Mouse (Mus musculus) hindbrain, embryonic 10.5 days (tissue): ENCODE results near the gene Ifitm10. TPM values are rescaled to one million over a fixed set of nuclear protein-coding genes. Genes with fewer than 3 reads are reported as not detected.

ENCODE experiments used
- DNase-seq: peaks from one replicate; pipeline ENCODE4 v3.0.0-alpha.2; 2017; ENCODE audit warnings: low spot score
- H3K27ac ChIP-seq: fragments of 300-500 bp; sonication (generic); 2 replicates; pipeline ENCODE4 v1.5.1; 2016; ENCODE audit warnings: mild to moderate bottlenecking, moderate library complexity
- H3K27me3 ChIP-seq: fragments of 300-500 bp; sonication (generic); 2 replicates; pipeline ENCODE4 v1.6.1; 2016; ENCODE audit warnings: mild to moderate bottlenecking; ENCODE audit not compliant: poor library complexity, insufficient read depth, severe bottlenecking
- H3K36me3 ChIP-seq: fragments of 300-500 bp; sonication (generic); 2 replicates; pipeline ENCODE4 v1.6.1; 2016; ENCODE audit warnings: mild to moderate bottlenecking, moderate library complexity
- H3K4me1 ChIP-seq: fragments of 300-500 bp; sonication (generic); replicated peaks from 2 replicates; pipeline ENCODE4 v1.6.1; 2016; ENCODE audit warnings: mild to moderate bottlenecking
- H3K4me3 ChIP-seq: fragments of 300-500 bp; sonication (generic); 2 replicates; pipeline ENCODE4 v1.5.1; 2016; ENCODE audit warnings: mild to moderate bottlenecking, moderate library complexity
- H3K9me3 ChIP-seq: fragments of 300-500 bp; sonication (generic); 2 replicates; pipeline ENCODE4 v1.6.1; 2016; ENCODE audit warnings: mild to moderate bottlenecking, moderate library complexity
- WGBS: fragments of 180-500 bp; shearing (Covaris S2); methylation state at CpG from one replicate; pipeline ENCODE4 v1.1.7; 2016; 5-methylcytosine and 5-hydroxymethylcytosine counted together
- polyA plus RNA-seq: library from polyadenylated mRNA; unstranded; fragments of >200 nt; fragmentation: Nextera tagmentation; extraction: Ambion mirVana; gene quantifications from 2 replicates; pipeline ENCODE4 v1.2.1, GENCODE M21; 2016

Gene Ifitm10
- polyA plus RNA-seq, 1 experiment from 2014 or later, result 0.63 TPM

DNA sequence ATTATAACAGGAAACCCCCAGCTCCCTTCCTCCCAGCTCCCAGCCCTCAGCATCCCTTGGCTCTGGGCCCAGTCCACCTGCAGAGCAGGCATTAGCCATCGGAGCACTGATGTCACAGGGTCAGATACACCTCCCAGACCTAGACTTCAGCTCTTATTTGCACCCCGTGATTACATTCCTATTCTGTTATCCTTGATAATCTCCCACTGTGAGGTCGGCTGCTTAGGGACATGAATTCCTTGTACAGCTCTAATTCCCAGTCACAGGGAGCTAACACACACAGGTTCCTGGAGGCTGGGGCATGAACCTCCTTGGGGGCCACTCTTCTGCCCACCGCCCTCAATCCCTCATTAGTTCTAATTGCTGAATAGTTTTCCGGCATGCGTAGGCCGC lies 27.2 kb upstream of the Ifitm10 start:
- no peak overlapping the region for H3K27ac ChIP-seq

DNA sequence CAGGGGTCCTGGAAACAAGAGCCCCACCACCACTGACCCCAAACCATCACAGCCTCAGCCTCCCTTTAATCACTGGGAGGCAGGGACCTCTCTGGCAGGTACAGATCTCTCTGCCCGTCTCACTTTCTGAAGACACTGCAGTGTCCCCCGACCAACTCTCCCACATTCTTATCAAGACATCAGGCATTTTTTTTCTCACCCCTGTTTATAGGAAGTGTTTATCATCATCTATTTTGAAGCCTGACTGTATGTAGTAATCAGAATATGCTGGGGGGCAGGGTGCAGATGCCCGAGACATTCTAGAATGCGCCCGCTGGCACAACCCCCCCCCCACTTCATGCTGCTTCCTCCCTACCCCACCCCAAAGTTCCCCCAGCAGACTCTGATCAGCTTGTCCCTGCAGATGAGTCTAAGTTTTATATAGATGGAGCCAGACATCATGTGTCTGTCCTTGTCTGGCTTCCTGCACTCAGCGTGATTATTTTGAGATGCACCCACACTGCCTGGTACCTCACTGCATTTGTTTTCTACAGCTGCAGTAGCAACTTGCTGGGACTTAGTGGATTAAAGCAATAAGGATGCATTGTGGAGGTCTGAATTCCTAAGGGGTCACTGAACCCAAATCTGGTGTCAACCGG lies 26.7 kb upstream of the Ifitm10 start:
- no peak overlapping the region for H3K27ac ChIP-seq
- 77% methylated on average over 7 of the region's 7 CpGs for WGBS
- no peaks in the 10 kb centered on the region for H3K36me3 ChIP-seq
- H3K4me1 ChIP-seq, result peaks cover 15% of the 10 kb centered on the region; the same call in 1 of the 2 replicates
- H3K4me3 ChIP-seq, result no peak overlapping the region
- 0 out of 2 replicates have a peak, but pooled peaks cover 3% of the 10 kb centered on the region for H3K27me3 ChIP-seq
- no peak for DNase-seq
- H3K9me3 ChIP-seq, result no peaks in the 10 kb centered on the region

More for the DNA sequence above, 27.2 kb upstream of the Ifitm10 start:
- Histone ChIP-seq H3K27me3 (0 out of 2 replicates have a peak, but pooled peaks cover 3% of the 10 kb centered on the region), H3K9me3 (no peaks in the 10 kb centered on the region), H3K4me3 (no peak overlapping the region), H3K4me1 (peaks cover 15% of the 10 kb centered on the region; the same call in 1 of the 2 replicates), H3K36me3 (no peaks in the 10 kb centered on the region)
- WGBS, result 58% methylated on average over 7 of the region's 7 CpGs
- DNase-seq, result no peak

DNA sequence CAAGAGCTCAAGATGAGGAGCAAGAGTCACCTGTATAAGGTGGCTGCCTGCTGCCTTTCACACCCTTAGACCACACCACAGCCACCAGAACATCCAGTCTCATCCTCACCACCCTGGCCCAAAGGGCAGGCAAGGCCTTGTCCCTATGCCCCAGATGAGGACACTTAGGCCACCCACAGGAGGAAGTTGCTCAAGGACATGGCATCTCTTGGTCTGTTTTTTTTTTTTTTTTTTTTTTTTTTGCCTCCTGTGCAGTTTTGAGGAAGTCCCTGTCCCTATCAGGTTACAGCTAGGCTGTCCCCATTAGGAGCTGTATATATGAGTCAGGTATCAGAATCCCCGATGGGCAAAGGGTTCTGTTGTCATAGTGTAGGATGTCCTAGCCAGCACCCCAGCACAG lies 25.7 kb upstream of the Ifitm10 start:
- 81% methylated on average over 1 of the region's 1 CpGs for WGBS

DNA sequence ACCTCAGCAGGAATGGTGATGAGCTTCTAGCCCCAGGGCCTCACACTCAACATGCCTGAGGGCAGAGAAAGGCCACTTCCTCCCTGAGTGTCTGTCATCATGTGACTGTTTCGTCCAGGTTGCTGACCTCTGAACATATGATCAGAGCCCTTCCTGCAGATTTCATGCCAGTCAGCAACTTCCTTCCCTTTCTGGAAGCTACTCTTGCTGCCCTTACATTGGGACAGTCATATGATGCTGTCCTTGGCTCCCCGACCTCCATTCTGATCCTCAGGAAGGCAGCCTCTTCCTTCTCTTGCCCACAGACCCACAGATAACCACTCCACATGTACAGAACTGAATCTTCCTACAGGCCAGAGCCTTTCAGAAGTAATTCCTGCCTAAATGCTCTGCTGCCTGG lies 24.5 kb upstream of the Ifitm10 start:
- no peak for DNase-seq
- 66% methylated on average over 2 of the region's 2 CpGs for WGBS
- Histone ChIP-seq H3K4me3 (no peak overlapping the region), H3K9me3 (no peaks in the 10 kb centered on the region), H3K27me3 (0 out of 2 replicates have a peak, but pooled peaks cover 3% of the 10 kb centered on the region), H3K36me3 (no peaks in the 10 kb centered on the region), H3K4me1 (peaks cover 15% of the 10 kb centered on the region; the same call in 1 of the 2 replicates), H3K27ac (no peak overlapping the region)

More for the DNA sequence above, 25.7 kb upstream of the Ifitm10 start:
- DNase-seq, result no peak
- no peak overlapping the region for H3K27ac ChIP-seq
- H3K9me3 ChIP-seq, result no peaks in the 10 kb centered on the region
- no peaks in the 10 kb centered on the region for H3K36me3 ChIP-seq
- H3K4me3 ChIP-seq, result no peak overlapping the region
- H3K4me1 ChIP-seq, result peaks cover 15% of the 10 kb centered on the region; the same call in 1 of the 2 replicates
- 0 out of 2 replicates have a peak, but pooled peaks cover 3% of the 10 kb centered on the region for H3K27me3 ChIP-seq

DNA sequence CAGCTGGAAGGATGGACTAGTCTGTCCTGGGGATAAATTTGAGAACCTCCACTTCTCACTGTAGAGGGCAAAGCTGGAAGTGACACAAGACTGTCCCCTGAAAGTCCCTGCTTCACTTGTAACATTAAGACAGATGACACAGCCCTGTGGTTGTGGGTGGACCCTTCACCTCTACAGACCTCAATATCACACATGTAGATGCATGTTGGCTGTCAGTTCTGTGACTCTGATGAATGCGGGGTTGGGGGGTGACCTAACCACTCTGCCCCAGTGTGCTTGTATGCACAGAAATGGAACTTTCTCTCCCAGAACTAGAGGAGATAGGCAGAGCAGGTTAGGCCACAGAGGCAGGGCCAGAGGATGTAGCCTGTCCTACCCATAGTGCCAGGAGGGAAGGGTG lies 23.1 kb upstream of the Ifitm10 start:
- H3K9me3 ChIP-seq, result no peaks in the 10 kb centered on the region
- H3K27me3 ChIP-seq, result 0 out of 2 replicates have a peak, but pooled peaks cover 3% of the 10 kb centered on the region
- peaks cover 22% of the 10 kb centered on the region; the same call in 1 of the 2 replicates for H3K4me1 ChIP-seq
- H3K4me3 ChIP-seq, result no peak overlapping the region
- 85% methylated on average over 1 of the region's 1 CpGs for WGBS
- no peak overlapping the region for H3K27ac ChIP-seq
- no peaks in the 10 kb centered on the region for H3K36me3 ChIP-seq
- no peak for DNase-seq

DNA sequence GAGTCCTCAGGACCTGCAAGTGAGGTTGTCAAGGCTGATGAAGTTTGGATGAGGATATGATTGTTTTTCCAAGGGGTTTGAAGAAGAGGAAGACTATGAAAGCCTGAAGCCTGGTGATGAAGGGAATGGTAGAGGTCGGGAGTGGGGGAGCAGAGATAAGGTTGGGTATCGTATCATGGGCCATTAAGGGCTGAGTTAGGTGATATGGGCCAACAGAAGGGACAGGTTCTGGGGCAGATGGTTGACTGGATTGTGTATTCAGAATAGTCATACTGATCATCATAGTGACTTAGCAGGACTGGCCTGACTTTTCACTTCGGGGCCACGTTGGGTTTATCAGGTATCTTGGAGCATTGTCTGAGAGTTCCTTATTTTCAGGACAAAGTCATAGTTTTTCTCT lies 21.9 kb upstream of the Ifitm10 start:
- Histone ChIP-seq H3K4me3 (no peak overlapping the region), H3K9me3 (no peaks in the 10 kb centered on the region), H3K36me3 (no peaks in the 10 kb centered on the region), H3K27ac (no peak overlapping the region), H3K27me3 (0 out of 2 replicates have a peak, but pooled peaks cover 4% of the 10 kb centered on the region), H3K4me1 (peaks cover 16% of the 10 kb centered on the region; the same call in 1 of the 2 replicates)
- WGBS, result 82% methylated on average over 4 of the region's 4 CpGs
- no peak for DNase-seq

DNA sequence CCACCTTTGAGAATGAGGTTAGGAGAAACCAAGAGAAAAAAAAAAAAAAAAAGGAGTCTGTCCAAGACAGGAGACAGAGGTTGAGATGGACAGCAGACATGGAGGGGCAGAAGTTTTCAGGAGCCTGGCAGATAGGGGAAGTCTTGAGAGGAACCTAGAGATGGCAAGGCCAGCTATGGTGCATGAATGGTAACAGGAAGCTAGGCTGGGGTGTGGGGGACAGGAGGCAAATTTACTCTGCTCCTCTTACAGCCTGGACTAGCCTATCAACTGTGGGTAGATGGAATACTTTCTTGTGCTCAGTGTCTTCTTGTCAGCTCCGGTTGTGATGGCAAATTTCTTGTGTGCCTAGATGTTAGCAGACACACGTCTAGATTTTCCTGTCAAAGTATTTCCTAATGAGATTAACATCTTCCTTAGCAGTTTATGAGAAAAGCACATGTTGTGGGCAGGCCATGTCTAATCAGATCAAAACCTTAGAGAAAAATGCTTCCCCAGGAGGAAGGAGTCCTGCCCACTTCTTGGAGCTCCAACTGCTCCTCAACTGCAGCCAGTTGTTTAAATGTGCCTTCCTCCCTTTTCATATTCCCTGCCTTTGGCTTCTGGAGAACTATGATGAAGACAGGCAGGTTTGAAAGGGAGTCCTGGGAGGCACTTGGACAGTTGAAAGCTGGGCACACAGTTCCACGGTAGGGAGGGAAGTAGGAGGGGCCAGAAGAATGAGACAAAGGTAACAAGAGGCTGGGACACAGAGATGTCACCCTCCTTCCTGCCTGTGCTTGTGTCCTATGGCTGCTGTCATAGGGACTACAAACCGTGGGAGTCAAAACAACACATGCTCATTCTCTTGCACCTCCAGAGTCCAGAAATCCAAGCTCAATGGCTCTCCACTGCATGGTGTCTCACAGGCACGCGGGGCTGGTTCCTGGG lies 21.0 kb upstream of the Ifitm10 start:
- Histone ChIP-seq H3K27ac (no peak overlapping the region), H3K9me3 (no peaks in the 10 kb centered on the region), H3K36me3 (no peaks in the 10 kb centered on the region), H3K27me3 (0 out of 2 replicates have a peak, but pooled peaks cover 8% of the 10 kb centered on the region), H3K4me1 (peaks cover 13% of the 10 kb centered on the region; the same call in 1 of the 2 replicates), H3K4me3 (no peak overlapping the region)
- no peak for DNase-seq
- WGBS, result 71% methylated on average over 6 of the region's 6 CpGs

DNA sequence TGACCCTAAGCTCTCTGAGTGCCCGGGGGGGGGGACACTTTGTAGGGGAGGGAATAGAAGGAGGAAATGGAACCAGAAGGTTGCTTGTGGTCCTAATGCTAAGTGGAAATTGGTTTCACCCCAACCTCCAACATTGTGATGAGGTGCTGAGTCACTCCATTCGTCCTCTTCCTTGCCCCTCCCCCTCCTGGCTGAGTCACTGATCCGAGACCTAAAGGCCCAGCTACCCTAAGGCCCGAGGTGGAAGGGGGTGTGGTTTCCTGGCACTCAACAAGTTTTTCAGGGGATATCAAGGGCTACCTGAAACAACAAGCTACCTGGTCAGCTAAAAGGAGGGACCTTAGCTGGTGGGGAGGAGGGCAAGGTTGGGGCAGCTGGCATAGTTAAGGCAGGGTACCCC lies 19.6 kb upstream of the Ifitm10 start:
- peak overlapping the region; percentile 37 for H3K27ac ChIP-seq
- no peaks in the 10 kb centered on the region for H3K36me3 ChIP-seq
- no peaks in the 10 kb centered on the region for H3K9me3 ChIP-seq
- H3K4me3 ChIP-seq, result no peak overlapping the region
- H3K4me1 ChIP-seq, result peaks cover 13% of the 10 kb centered on the region; the same call in 1 of the 2 replicates
- no peak for DNase-seq
- WGBS, result 28% methylated on average over 4 of the region's 4 CpGs
- H3K27me3 ChIP-seq, result 0 out of 2 replicates have a peak, but pooled peaks cover 8% of the 10 kb centered on the region

DNA sequence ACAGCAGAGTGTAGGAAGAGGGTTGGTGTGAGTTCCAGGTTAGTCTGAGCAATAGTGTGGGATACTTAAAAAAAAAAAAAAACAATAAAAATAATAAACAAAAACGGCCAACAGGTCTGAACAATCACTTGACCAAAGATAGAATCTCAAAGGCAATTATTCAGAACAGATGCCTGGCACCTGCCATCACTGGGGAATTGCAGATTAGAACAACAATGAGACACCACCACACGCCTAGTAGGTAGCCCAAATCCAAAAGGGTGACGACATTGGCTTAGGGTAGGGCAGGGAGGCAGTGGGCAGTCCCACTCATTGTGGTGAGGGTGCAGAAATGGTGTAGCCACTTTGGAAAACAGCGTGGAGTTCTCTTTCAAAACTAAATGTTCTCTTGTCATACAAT lies 18.1 kb upstream of the Ifitm10 start:
- Histone ChIP-seq H3K27me3 (0 out of 2 replicates have a peak, but pooled peaks cover 6% of the 10 kb centered on the region), H3K9me3 (no peaks in the 10 kb centered on the region), H3K4me1 (peaks cover 20% of the 10 kb centered on the region), H3K36me3 (no peaks in the 10 kb centered on the region), H3K27ac (no peak overlapping the region), H3K4me3 (no peak overlapping the region)
- WGBS, result 70% methylated on average over 4 of the region's 4 CpGs
- DNase-seq, result no peak

DNA sequence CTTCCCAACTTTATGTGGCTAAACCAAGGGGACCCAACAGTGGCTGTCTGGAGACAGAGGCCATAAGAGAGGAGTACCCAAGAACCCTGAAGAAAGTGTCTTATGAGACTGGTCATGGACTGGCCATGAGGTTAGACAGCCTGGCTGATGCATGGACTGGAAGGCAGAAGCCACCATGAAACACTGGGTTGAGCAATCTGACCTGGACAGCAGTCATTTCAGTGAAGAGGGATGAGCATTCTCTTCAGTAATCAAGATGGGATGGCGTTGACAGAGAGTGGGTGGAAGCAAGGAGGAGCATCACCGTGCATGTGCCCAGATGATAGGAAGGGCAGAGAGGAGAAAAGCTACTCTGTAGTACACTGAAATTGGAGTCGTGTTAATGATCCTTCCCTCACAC lies 17.6 kb upstream of the Ifitm10 start:
- no peak overlapping the region for H3K27ac ChIP-seq
- H3K4me3 ChIP-seq, result no peak overlapping the region
- 81% methylated on average over 3 of the region's 3 CpGs for WGBS
- H3K36me3 ChIP-seq, result no peaks in the 10 kb centered on the region
- H3K4me1 ChIP-seq, result peaks cover 25% of the 10 kb centered on the region
- H3K27me3 ChIP-seq, result 0 out of 2 replicates have a peak, but pooled peaks cover 6% of the 10 kb centered on the region
- DNase-seq, result no peak
- no peaks in the 10 kb centered on the region for H3K9me3 ChIP-seq

DNA sequence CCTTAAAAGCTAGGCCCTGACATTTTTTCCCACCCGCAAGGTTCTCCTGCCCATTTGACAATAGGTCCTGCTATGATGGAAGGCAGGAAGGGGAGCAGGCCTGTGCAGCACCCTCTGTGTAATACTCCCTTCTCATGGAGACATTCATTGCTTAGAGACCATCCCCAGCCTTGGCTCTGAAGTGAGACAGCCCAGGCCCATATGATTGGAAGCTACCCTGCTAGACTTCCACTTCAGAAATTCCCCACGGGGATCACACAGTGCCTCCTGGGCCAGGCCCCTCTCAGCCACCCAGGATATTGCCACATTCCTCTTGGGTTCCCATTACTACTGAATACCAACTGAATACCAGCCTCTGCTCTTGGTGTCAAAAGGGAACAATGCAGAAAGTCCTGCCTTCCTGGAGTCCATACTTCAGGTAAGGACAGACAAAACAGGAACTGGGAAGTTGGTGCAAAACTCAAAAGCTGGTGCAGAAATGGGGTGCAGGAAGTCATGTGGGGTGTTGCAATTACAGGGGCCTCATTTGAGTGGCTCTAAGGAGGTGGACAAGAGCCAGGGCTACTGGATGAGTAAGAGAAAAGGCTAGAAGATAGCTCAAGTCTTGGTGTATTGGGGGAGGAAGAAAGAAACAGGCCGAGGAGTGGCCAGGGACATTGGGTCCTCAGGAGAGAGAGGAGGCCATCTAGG lies 16.6 kb upstream of the Ifitm10 start:
- Histone ChIP-seq H3K36me3 (peaks cover 5% of the 10 kb centered on the region), H3K27me3 (0 out of 2 replicates have a peak, but pooled peaks cover 6% of the 10 kb centered on the region), H3K27ac (no peak overlapping the region), H3K4me1 (peaks cover 31% of the 10 kb centered on the region), H3K9me3 (no peaks in the 10 kb centered on the region), H3K4me3 (no peak overlapping the region)
- 84% methylated on average over 3 of the region's 3 CpGs for WGBS
- no peak for DNase-seq

DNA sequence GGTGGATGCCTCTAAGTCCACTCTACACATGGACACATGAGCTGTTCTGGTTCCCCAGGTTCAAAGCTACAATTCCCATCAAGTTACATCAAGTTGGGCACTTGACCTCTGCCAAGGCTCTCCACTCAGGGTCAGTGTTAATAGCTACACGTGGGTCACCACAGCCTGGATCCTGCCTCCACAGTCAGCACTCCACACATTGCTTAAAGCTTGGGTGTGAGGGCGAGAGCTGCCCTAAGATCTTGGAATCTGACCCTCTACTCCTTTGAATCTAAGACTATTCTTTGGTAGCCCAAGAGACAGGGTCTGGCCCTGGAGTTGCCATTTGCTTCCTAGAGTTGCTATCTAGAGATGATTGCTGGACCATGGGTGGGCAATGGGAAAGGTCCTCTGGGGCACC lies 15.2 kb upstream of the Ifitm10 start:
- peak overlapping the region; percentile 92; the same call in 1 of the 2 replicates for H3K27ac ChIP-seq
- no peaks in the 10 kb centered on the region for H3K9me3 ChIP-seq
- 91% methylated on average over 2 of the region's 2 CpGs for WGBS

More for the DNA sequence above, 15.2 kb upstream of the Ifitm10 start:
- DNase-seq, result no peak
- Histone ChIP-seq H3K27me3 (0 out of 2 replicates have a peak, but pooled peaks cover 6% of the 10 kb centered on the region), H3K36me3 (peaks cover 19% of the 10 kb centered on the region), H3K4me1 (peaks cover 31% of the 10 kb centered on the region), H3K4me3 (no peak overlapping the region)
